Mouse (Mus musculus) central nervous system, embryonic 18 days (tissue): Measurements from ENCODE around the gene Gmcl1. TPM values are rescaled to one million over a fixed set of nuclear protein-coding genes. Genes with fewer than 3 reads are reported as not detected.

Source experiments
- polyA plus RNA-seq: library from polyadenylated mRNA; depleted of rRNA; stranded (reverse); fragments of >200 nt; gene quantifications from 2 replicates; pipeline ENCODE4 v1.2.3, GENCODE M21; 2012; rRNA removed

The Gmcl1 gene
- polyA plus RNA-seq: 33.2 and 33.4 TPM in 2 replicates

DNA sequence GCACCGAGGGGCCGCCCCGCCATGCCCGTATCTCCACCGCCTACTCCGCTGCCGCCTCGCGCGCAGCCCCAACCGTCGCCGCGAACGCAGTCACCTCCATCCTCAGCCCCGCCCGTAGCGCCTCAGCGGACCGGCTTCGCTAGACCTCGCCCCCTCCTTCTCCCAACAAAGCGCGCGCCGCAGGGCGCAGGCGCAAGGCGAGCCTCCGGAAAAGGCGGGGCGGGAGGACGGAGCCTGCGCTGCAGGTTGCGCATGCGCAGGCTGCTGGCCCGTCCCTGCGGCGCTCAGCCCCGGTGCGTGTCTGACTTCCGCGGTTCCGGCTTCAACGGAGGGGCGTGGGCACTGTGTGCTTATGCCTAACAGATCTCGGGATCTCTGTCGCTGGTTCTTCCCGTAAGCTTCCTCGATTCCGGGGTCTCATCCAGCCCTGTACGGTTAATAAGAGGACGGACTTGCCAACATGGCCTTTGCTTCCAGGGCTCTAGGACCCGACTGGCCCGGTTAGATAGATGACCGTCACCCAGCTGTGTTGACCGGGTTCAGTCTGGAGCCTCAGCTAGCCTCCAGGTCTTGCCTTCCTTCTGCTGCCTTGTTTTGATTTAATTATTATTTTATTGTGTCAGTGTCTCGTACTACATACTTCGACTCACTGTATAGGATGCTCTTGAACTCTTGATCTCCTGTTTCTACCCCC lies at the start of gene Gmcl1:
TSS of gene Gmcl1 (minus strand) at position 201 of the 694 bp plus-strand sequence.

GRCm38 (mm10) chr6:86683872-86684654 lies 49.1 kb downstream of the Gmcl1 start, which contains the start of gene Snrnp27:
TSS of gene Snrnp27 (minus strand) at chr6:86684522.

GRCm38 (mm10) chr6:86668580-86669239 lies 64.5 kb downstream of the Gmcl1 start, which contains the start of gene Mxd1:
TSS of gene Mxd1 (minus strand) at chr6:86669161.

Other genes starting within 250 kb of the Gmcl1 start
- 151 and 173 TPM in 2 replicates for gene Pcbp1, start 207.1 kb downstream of the Gmcl1 start, polyA plus RNA-seq
- gene Asprv1, start 105.2 kb downstream of the Gmcl1 start, polyA plus RNA-seq: 1.5 and 3.2 TPM in 2 replicates
- 14.1 and 16.5 TPM in 2 replicates for gene Mxd1, start 64.2 kb downstream of the Gmcl1 start, polyA plus RNA-seq
- gene Snrnp27, start 48.9 kb downstream of the Gmcl1 start, polyA plus RNA-seq: 62.1 and 70.0 TPM in 2 replicates
- 4.5 and 5.0 TPM in 2 replicates for gene Anxa4, start 60.2 kb upstream of the Gmcl1 start, polyA plus RNA-seq
- 59.7 and 60.0 TPM in 2 replicates for gene Aak1, start 116.1 kb upstream of the Gmcl1 start, polyA plus RNA-seq